In genomic region chr1:153679653-153680052, GRCm38 (mm10) we compare ENCODE assay signal across 9 mouse cellular contexts. TPM values are rescaled to one million over a fixed set of nuclear protein-coding genes. Genes with fewer than 3 reads are reported as not detected.
DNase-seq lines count a peak whose midpoint lies in the region; ATAC-seq and TF ChIP-seq lines count a peak whose summit lies in the region.
"Had no signal": no experiment of that assay in that cellular context is flagged by ENCODE, and none has a peak within 500 bp of the region (broad histone marks: within the 10 kb centered on the region; RNA-seq: fewer than 3 reads in every experiment).

No protein-coding gene starts in this region.

- H3K9me3 ChIP-seq in lung, postnatal 0 days (ENCODE audit: low read length), result no peaks in the 10 kb centered on the region
- no peaks in the 10 kb centered on the region for H3K9me3 ChIP-seq in liver, embryonic 14.5 days (ENCODE audit: control insufficient read depth, low read length)
- H3K9me3 ChIP-seq in stomach, embryonic 15.5 days, result no peaks in the 10 kb centered on the region

- no peaks in the 10 kb centered on the region for H3K36me3 ChIP-seq in lung, postnatal 0 days (ENCODE audit: insufficient read depth, low read length)
- H3K36me3 ChIP-seq in liver, embryonic 14.5 days (replicated peaks; ENCODE audit: control insufficient read depth, insufficient read depth, low read depth), result no peaks in the 10 kb centered on the region
- H3K36me3 ChIP-seq in stomach, embryonic 15.5 days, result no peaks in the 10 kb centered on the region

- no peak overlapping the region for H3K9ac ChIP-seq in lung, postnatal 0 days (replicated peaks; ENCODE audit: low read depth)
- H3K9ac ChIP-seq in liver, embryonic 14.5 days (replicated peaks), result no peak overlapping the region; the same call in 1 of the 2 replicates
- no peak overlapping the region for H3K9ac ChIP-seq in stomach, embryonic 15.5 days

- H3K4me1 ChIP-seq in lung, postnatal 0 days (ENCODE audit: insufficient read depth, low read depth, low read length), result no peaks in the 10 kb centered on the region
- H3K4me1 ChIP-seq in lung, adult 2 months (ENCODE audit: control insufficient read depth, insufficient read depth, low read length), result no peaks in the 10 kb centered on the region
- peaks cover 0 to 4% of the 10 kb centered on the region in 2 experiments; a peak in 1 of 4 replicates for H3K4me1 ChIP-seq in liver, embryonic 14.5 days (replicated peaks; ENCODE audit: control insufficient read depth in 2 of 2, insufficient read depth in 2 of 2, low read length in 1 of 2)
- 0 out of 2 replicates have a peak, but pooled peaks cover 3% of the 10 kb centered on the region for H3K4me1 ChIP-seq in stomach, embryonic 15.5 days

- no peaks in the 10 kb centered on the region for H3K27me3 ChIP-seq in lung, postnatal 0 days (replicated peaks; ENCODE audit: insufficient read depth, low read length)
- no peaks in the 10 kb centered on the region for H3K27me3 ChIP-seq in liver, embryonic 14.5 days (ENCODE audit: control insufficient read depth, insufficient read depth, low read length)
- no peaks in the 10 kb centered on the region for H3K27me3 ChIP-seq in stomach, embryonic 15.5 days (replicated peaks)

- TF ChIP-seq EP300 in lung, postnatal 0 days (IDR thresholded peaks at IDR 0.05), result no peak
- TF ChIP-seq EP300 in liver, embryonic 14.5 days (IDR thresholded peaks at IDR 0.05; ENCODE audit: low read depth), result no peak

- no peak for TF ChIP-seq CTCF in lung, postnatal 0 days (IDR thresholded peaks at IDR 0.05)
- TF ChIP-seq CTCF in lung, adult 2 months (IDR thresholded peaks at IDR 0.05; ENCODE audit: insufficient read depth, low read length), result no peak
- no peak for TF ChIP-seq CTCF in liver, embryonic 14.5 days (IDR thresholded peaks at IDR 0.05; ENCODE audit: low read depth)

- no peak for TF ChIP-seq POLR2A in lung, adult 2 months (IDR thresholded peaks at IDR 0.05; ENCODE audit: borderline replicate concordance, extremely low read depth, low read depth, low read length)

- peak; percentile 49 for ATAC-seq in lung, postnatal 0 days
- no peak for ATAC-seq in liver, embryonic 14.5 days (ENCODE audit: insufficient read depth)
- ATAC-seq in stomach, embryonic 15.5 days (ENCODE audit: insufficient read depth, low FRiP score, low read depth), result peak; percentile 31; the same call in 1 of the 2 replicates

- no peak overlapping the region for H3K27ac ChIP-seq in lung, postnatal 0 days (ENCODE audit: low read length)
- H3K27ac ChIP-seq in liver, embryonic 14.5 days, result peak overlapping the region; percentile 5; the same call in 1 of the 2 replicates
- H3K27ac ChIP-seq in stomach, embryonic 15.5 days, result no peak overlapping the region

- no peak overlapping the region for H3K4me2 ChIP-seq in lung, postnatal 0 days (replicated peaks; ENCODE audit: low read depth, low read length)
- no peak overlapping the region for H3K4me2 ChIP-seq in liver, embryonic 14.5 days (ENCODE audit: low read depth)
- H3K4me2 ChIP-seq in stomach, embryonic 15.5 days, result no peak overlapping the region

- H3K4me3 ChIP-seq in lung, postnatal 0 days (ENCODE audit: low read depth, low read length), result no peak overlapping the region
- H3K4me3 ChIP-seq in lung, adult 2 months (replicated peaks; ENCODE audit: extremely low read depth, low read depth, low read length), result no peak overlapping the region
- no peak overlapping the region for H3K4me3 ChIP-seq in liver, embryonic 14.5 days (ENCODE audit: insufficient read depth in 1 of 2, low read depth in 2 of 2, low read length in 2 of 2)
- H3K4me3 ChIP-seq in stomach, embryonic 15.5 days (replicated peaks), result no peak overlapping the region

- peak; percentile 67 for DNase-seq in cerebellum, adult 9-11 months
- no peak for DNase-seq in cerebellum, postnatal 10 days
- peak; percentile 25 for DNase-seq in lung, postnatal 0 days (ENCODE audit: low spot score)
- no peak for DNase-seq in lung, adult 2 months
- no peak for DNase-seq in liver, embryonic 14.5 days (ENCODE audit: low read depth in 3 of 3, low spot score in 3 of 3)
- no peak for DNase-seq in c-Kit-positive CD71-positive TER-119-positive erythroid progenitor cells, embryonic 14.5 days (ENCODE audit: low spot score)
- no peak for DNase-seq in embryo, embryonic 10.5 days (ENCODE audit: low spot score)

- WGBS in lung, postnatal 0 days, result 50% methylated on average over 3 of the region's 3 CpGs
- WGBS in lung, adult 2 months, result 45% methylated on average over 3 of the region's 3 CpGs
- 40% methylated on average over 3 of the region's 3 CpGs for WGBS in liver, embryonic 14.5 days (ENCODE audit: insufficient replicate concordance)
- WGBS in stomach, embryonic 15.5 days, result 45% methylated on average over 3 of the region's 3 CpGs

RNA-seq across cellular contexts. Expression of gene Rgs8, which starts 26.8 kb away (rescaled TPM):
- 0.12 and 0.14 TPM in 2 replicates for polyA plus RNA-seq in lung, postnatal 0 days (2015; fragmentation: Nextera tagmentation; extraction: Ambion mirVana)
- 0.01 TPM in 1 of 2 replicates, not detected in the other for polyA plus RNA-seq in lung, adult 2 months (2012; rRNA removed)
- 0.01 and 0.02 TPM in 2 replicates for polyA plus RNA-seq in liver, embryonic 14.5 days (2012; rRNA removed)
- not detected in 2 replicates for polyA plus RNA-seq in liver, embryonic 14.5 days (2014; fragmentation: Nextera tagmentation; extraction: Ambion mirVana)
- 0.34 and 0.41 TPM in 2 replicates for polyA plus RNA-seq in stomach, embryonic 15.5 days (2015; fragmentation: Nextera tagmentation; extraction: Ambion mirVana)
- polyA plus RNA-seq: gonadal fat pad, adult 2 months had no signal

Comparison
In these comparisons a context has a peak if more than half of its experiments do, and no peak if none do; other contexts are left out.
1. DNase-seq: peak in cerebellum, adult 9-11 months (single experiment) and lung, postnatal 0 days (single experiment); none in cerebellum, postnatal 10 days (0 of 2), lung, adult 2 months (single experiment), liver, embryonic 14.5 days (0 of 3), c-Kit-positive CD71-positive TER-119-positive erythroid progenitor cells, embryonic 14.5 days (single experiment) and embryo, embryonic 10.5 days (single experiment).